Mouse (Mus musculus) liver, postnatal 0 days (tissue): ENCODE results near the gene Noxred1. TPM values are rescaled to one million over a fixed set of nuclear protein-coding genes. Genes with fewer than 3 reads are reported as not detected.
"Not testable (repeated sequence)": the region's sequence is repeated elsewhere in the genome, so short reads cannot be mapped to it uniquely, and the experiment has no call there.

Experiments
- ATAC-seq: fragments of 200-750 bp; cut with Nextera tagmentation; 2 replicates; pipeline ENCODE4 v1.8.0; 2017; ENCODE audit warnings: mild to moderate bottlenecking, moderate library complexity
- DNase-seq: peaks from one replicate; pipeline ENCODE4 v3.0.0-alpha.2; 2016
- H3K27ac ChIP-seq: fragments of 300-500 bp; sonication (generic); 2 replicates; pipeline ENCODE4 v1.5.1; 2014; ENCODE audit warnings: antibody characterized with exemption, moderate library complexity, mild to moderate bottlenecking, low read depth
- H3K27me3 ChIP-seq: fragments of 300-500 bp; sonication (generic); 2 replicates; pipeline ENCODE4 v1.6.1; 2014; ENCODE audit warnings: low read length, control low read depth, mixed read lengths; ENCODE audit not compliant: insufficient read depth
- H3K36me3 ChIP-seq: fragments of 300-500 bp; sonication (generic); replicated peaks from 2 replicates; pipeline ENCODE4 v1.6.1; 2014; ENCODE audit warnings: mild to moderate bottlenecking, control low read depth, low read length, moderate library complexity, mixed read lengths; ENCODE audit not compliant: insufficient read depth
- H3K4me1 ChIP-seq: fragments of 300-500 bp; sonication (generic); 2 replicates; pipeline ENCODE4 v1.6.1; 2014; ENCODE audit warnings: antibody characterized with exemption, mild to moderate bottlenecking, control low read depth; ENCODE audit not compliant: insufficient read depth
- H3K4me2 ChIP-seq: fragments of 300-500 bp; sonication (generic); 2 replicates; pipeline ENCODE4 v1.6.1; 2014; ENCODE audit warnings: low read depth, mild to moderate bottlenecking, low read length, moderate library complexity, mixed read lengths
- H3K4me3 ChIP-seq: fragments of 300-500 bp; sonication (generic); 2 replicates; pipeline ENCODE4 v1.5.1; 2014; ENCODE audit warnings: low read depth, low read length
- H3K9ac ChIP-seq: fragments of 300-500 bp; sonication (generic); replicated peaks from 2 replicates; pipeline ENCODE4 v1.6.1; 2014; ENCODE audit warnings: mild to moderate bottlenecking, moderate library complexity
- H3K9me3 ChIP-seq: fragments of 300-500 bp; sonication (generic); 2 replicates; pipeline ENCODE4 v1.6.1; 2016; ENCODE audit warnings: mild to moderate bottlenecking, control low read depth, low read length, mixed read lengths
- CTCF ChIP-seq: sonication (generic); IDR thresholded peaks from 2 replicates; pipeline ENCODE4 v1.5.1; 2016; ENCODE audit warnings: antibody characterized with exemption, low read depth
- EP300 ChIP-seq: IDR thresholded peaks from 2 replicates; pipeline ENCODE4 v1.6.1; 2016; ENCODE audit warnings: antibody characterized with exemption, low read depth, mild to moderate bottlenecking
- WGBS: fragments of 180-500 bp; shearing (Covaris S2); extraction: QIAGEN DNeasy Blood & Tissue Kit; methylation state at CpG from one replicate; pipeline ENCODE4 v1.1.7; 2014; ENCODE audit not compliant: insufficient replicate concordance; 5-methylcytosine and 5-hydroxymethylcytosine counted together
- polyA plus RNA-seq: library from polyadenylated mRNA; unstranded; fragments of >200 nt; fragmentation: Nextera tagmentation; extraction: Ambion mirVana; gene quantifications from 2 replicates; pipeline ENCODE4 v1.2.1, GENCODE M21; 2015

The Noxred1 gene
- polyA plus RNA-seq, 1 experiment from 2014 or later, result 0.45 TPM

- Histone ChIP-seq H3K4me3 (no peak overlapping the region), H3K27ac (no peak overlapping the region), H3K4me2 (no peak overlapping the region), H3K36me3 (no peaks in the 10 kb centered on the region), H3K9me3 (no peaks in the 10 kb centered on the region), H3K27me3 (no peaks in the 10 kb centered on the region), H3K9ac (no peak overlapping the region), H3K4me1 (no peaks in the 10 kb centered on the region)
- TF ChIP-seq EP300, result no peak
- no peak for TF ChIP-seq CTCF
- ATAC-seq (no peak), DNase-seq (no peak)
Observed at GRCm38 (mm10) chr12:87217596-87217995, 20.9 kb downstream of the Noxred1 start.

DNA sequence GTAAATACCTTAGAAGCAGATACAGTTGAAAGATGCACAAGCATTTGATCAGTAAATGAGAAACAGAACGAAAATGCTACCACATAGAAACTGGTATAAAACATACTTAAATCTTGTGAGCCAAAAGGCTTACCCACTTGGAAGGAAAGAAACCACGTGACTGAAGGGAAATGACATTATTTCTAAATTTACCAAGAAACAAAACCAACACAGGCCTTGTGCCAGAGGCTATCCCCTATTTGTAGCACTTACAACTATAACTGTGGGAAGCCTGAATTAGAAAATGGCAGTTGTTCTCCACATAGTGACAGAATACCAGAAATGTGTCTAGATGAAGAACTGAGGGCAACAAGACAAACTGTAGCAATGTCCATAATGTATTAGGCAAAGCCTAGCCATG lies 22.5 kb downstream of the Noxred1 start:
- Histone ChIP-seq H3K27ac (no peak overlapping the region), H3K9ac (no peak overlapping the region), H3K36me3 (no peaks in the 10 kb centered on the region), H3K4me2 (no peak overlapping the region), H3K4me1 (no peaks in the 10 kb centered on the region), H3K27me3 (no peaks in the 10 kb centered on the region), H3K4me3 (no peak overlapping the region), H3K9me3 (no peaks in the 10 kb centered on the region)
- ATAC-seq, result no peak
- DNase-seq, result no peak
- WGBS, result 58% methylated on average over 2 of the region's 2 CpGs
- TF ChIP-seq EP300, result no peak
- TF ChIP-seq CTCF, result no peak

- no peak for TF ChIP-seq CTCF
- TF ChIP-seq EP300, result no peak
- DNase-seq (no peak), ATAC-seq (no peak)
- Histone ChIP-seq H3K9ac (no peak overlapping the region), H3K4me3 (no peak overlapping the region), H3K4me2 (no peak overlapping the region), H3K36me3 (no peaks in the 10 kb centered on the region), H3K27me3 (no peaks in the 10 kb centered on the region), H3K4me1 (no peaks in the 10 kb centered on the region), H3K9me3 (no peaks in the 10 kb centered on the region), H3K27ac (no peak overlapping the region)
- WGBS, result 43% methylated on average over 2 of the region's 2 CpGs
Observed at GRCm38 (mm10) chr12:87212844-87213606, 25.5 kb downstream of the Noxred1 start.

GRCm38 (mm10) chr12:87205789-87206188 lies 32.7 kb downstream of the Noxred1 start:
- H3K36me3 ChIP-seq, H3K27ac ChIP-seq, H3K9me3 ChIP-seq, H3K4me1 ChIP-seq, DNase-seq, ATAC-seq, H3K4me3 ChIP-seq, H3K4me2 ChIP-seq, H3K9ac ChIP-seq, H3K27me3 ChIP-seq: not testable (repeated sequence)
- WGBS, result 86% methylated on average over 5 of the region's 5 CpGs

- H3K27me3 ChIP-seq, result 0 out of 2 replicates have a peak, but pooled peaks cover 4% of the 10 kb centered on the region
- no peak overlapping the region for H3K4me2 ChIP-seq
- ATAC-seq (no peak), DNase-seq (no peak)
- H3K9me3 ChIP-seq, result no peaks in the 10 kb centered on the region
- H3K27ac ChIP-seq, result no peak overlapping the region
- TF ChIP-seq CTCF, result 0 out of 2 replicates have a peak, but pooled peaks have one; percentile 5
- TF ChIP-seq EP300, result no peak
- peaks cover 3% of the 10 kb centered on the region; the same call in 1 of the 2 replicates for H3K4me1 ChIP-seq
- 48% methylated on average over 5 of the region's 5 CpGs for WGBS
- H3K9ac ChIP-seq, result no peak overlapping the region
- no peak overlapping the region for H3K4me3 ChIP-seq
- H3K36me3 ChIP-seq, result no peaks in the 10 kb centered on the region
Observed at GRCm38 (mm10) chr12:87201694-87202093, 36.8 kb downstream of the Noxred1 start.

- H3K9me3 ChIP-seq, result no peaks in the 10 kb centered on the region
- H3K36me3 ChIP-seq, result no peaks in the 10 kb centered on the region
- H3K27ac ChIP-seq, result 0 out of 2 replicates have a peak within 1 kb of the TSS, but pooled peaks have one; percentile 34
- ATAC-seq, result peak; percentile 93
- no peak for TF ChIP-seq CTCF
- no peak for TF ChIP-seq EP300
- peak; percentile 76 for DNase-seq
- peak within 1 kb of the TSS; percentile 83 for H3K9ac ChIP-seq
- H3K4me2 ChIP-seq, result peak within 1 kb of the TSS; percentile 97
- WGBS, result under 1% methylated on average over 64 of the region's 70 CpGs
- H3K4me1 ChIP-seq, result peaks cover 3% of the 10 kb centered on the region; the same call in 1 of the 2 replicates
- peak within 1 kb of the TSS; percentile 87 for H3K4me3 ChIP-seq
- H3K27me3 ChIP-seq, result 0 out of 2 replicates have a peak, but pooled peaks cover 4% of the 10 kb centered on the region
Observed at GRCm38 (mm10) chr12:87199973-87200586, 38.5 kb downstream of the Noxred1 start, which contains the start of gene Tmed8. Tmed8 (minus strand) TSS chr12:87200454.
